Mouse (Mus musculus): Measurements from ENCODE around the gene Hif3a.

- TF ChIP-seq POLR2A (IDR thresholded peaks at IDR 0.05; ENCODE audit: insufficient read depth, low read depth, low read length) (no peak), CTCF (IDR thresholded peaks at IDR 0.05; ENCODE audit: insufficient read depth, low read depth, low read length) (no peak)
Measured at GRCm38 (mm10) chr7:17019426-17020166, 42.6 kb downstream of the Hif3a start.

Measured in olfactory bulb, adult 2 months (tissue).